In genomic region chr16:13054956-13055355, GRCm38 (mm10) we compare ENCODE assay signal across 26 mouse cellular contexts.
"Had no signal": no experiment of that assay in that cellular context is flagged by ENCODE, and none has a peak within 500 bp of the region (broad histone marks: within the 10 kb centered on the region; RNA-seq: fewer than 3 reads in every experiment).

No protein-coding gene starts in this region.

- H3K4me1 ChIP-seq: heart, embryonic 10.5 days; heart, embryonic 12.5 days; hindbrain, embryonic 10.5 days; hindbrain, embryonic 12.5 days; intestine, embryonic 15.5 days; limb, embryonic 13.5 days; limb, embryonic 15.5 days; liver, embryonic 12.5 days had no signal

- H3K9ac ChIP-seq: heart, embryonic 12.5 days; hindbrain, embryonic 12.5 days; hindbrain, embryonic 14.5 days; intestine, embryonic 15.5 days; limb, embryonic 13.5 days; limb, embryonic 15.5 days; liver, embryonic 12.5 days; liver, embryonic 14.5 days had no signal

- H3K4me3 ChIP-seq: gastrocnemius, adult 2 months; heart, embryonic 10.5 days; heart, embryonic 12.5 days; hindbrain, embryonic 10.5 days; hindbrain, embryonic 12.5 days; intestine, embryonic 15.5 days; layer of hippocampus, adult 2 months; left cerebral cortex, adult 2 months; limb, embryonic 13.5 days; limb, embryonic 15.5 days; liver, embryonic 12.5 days had no signal

- DNase-seq: gastrocnemius, adult 2 months; gastrocnemius, postnatal 10 days; gastrocnemius, postnatal 25 days; heart, adult 18-20 months; heart, postnatal 10 days; heart, postnatal 4 days; kidney, adult 18-20 months; kidney, adult 8-10 months; kidney, postnatal 25 days; kidney, postnatal 4 days; layer of hippocampus, postnatal 36 days had no signal

- H3K36me3 ChIP-seq: heart, embryonic 10.5 days; heart, embryonic 12.5 days; hindbrain, embryonic 10.5 days; hindbrain, embryonic 12.5 days; intestine, embryonic 15.5 days; limb, embryonic 13.5 days; limb, embryonic 15.5 days; liver, embryonic 12.5 days had no signal

- H3K27me3 ChIP-seq: heart, embryonic 12.5 days; hindbrain, embryonic 12.5 days; intestine, embryonic 15.5 days; limb, embryonic 13.5 days; limb, embryonic 15.5 days; liver, embryonic 12.5 days had no signal

- H3K9me3 ChIP-seq: heart, embryonic 10.5 days; heart, embryonic 12.5 days; hindbrain, embryonic 10.5 days; hindbrain, embryonic 12.5 days; intestine, embryonic 15.5 days; limb, embryonic 13.5 days; limb, embryonic 15.5 days; liver, embryonic 12.5 days had no signal

- H3K4me2 ChIP-seq: heart, embryonic 12.5 days; hindbrain, embryonic 12.5 days; hindbrain, embryonic 14.5 days; intestine, embryonic 15.5 days; limb, embryonic 13.5 days; limb, embryonic 15.5 days; liver, embryonic 12.5 days had no signal

- ATAC-seq: hindbrain, embryonic 16.5 days; inflammation-experienced regulatory T-cells, adult 6 months; intestine, embryonic 15.5 days; intestine, postnatal 0 days; liver, embryonic 12.5 days had no signal

- H3K27ac ChIP-seq: gastrocnemius, adult 2 months; heart, embryonic 10.5 days; hindbrain, embryonic 10.5 days; hindbrain, embryonic 12.5 days; hindbrain, embryonic 14.5 days; intestine, embryonic 15.5 days; layer of hippocampus, adult 2 months; limb, embryonic 13.5 days; limb, embryonic 15.5 days; liver, embryonic 12.5 days; liver, embryonic 14.5 days had no signal
